ENCODE assay signal across 8 mouse cellular contexts in the genomic region with DNA sequence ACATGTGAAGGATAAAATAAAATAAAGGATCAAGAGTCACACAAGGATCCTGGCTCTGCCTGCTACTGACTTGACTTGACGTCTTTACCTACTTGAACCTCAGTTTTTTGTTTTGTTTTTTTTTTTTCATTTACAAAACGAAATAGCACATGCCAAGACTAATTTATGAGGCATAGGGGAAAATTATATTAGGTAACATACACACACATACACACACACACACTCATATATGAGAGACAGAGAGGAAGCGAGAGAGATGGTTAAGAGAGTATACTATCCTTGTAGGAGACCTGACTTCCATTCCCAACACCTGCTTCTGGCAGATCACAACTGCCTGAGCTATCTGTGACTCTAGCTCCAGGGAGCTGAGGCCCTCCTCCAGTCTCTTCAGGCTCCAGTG. TPM values are rescaled to one million over a fixed set of nuclear protein-coding genes. Genes with fewer than 3 reads are reported as not detected.
DNase-seq lines count a peak whose midpoint lies in the region; ATAC-seq lines count a peak whose summit lies in the region.

A gene (minus strand): TSS at position 101 of the 400 bp plus-strand sequence.

- no peak within 1 kb of the TSS for H3K4me3 ChIP-seq in kidney, embryonic 16.5 days (ENCODE audit: low read length)

- ATAC-seq in kidney, embryonic 16.5 days (ENCODE audit: low FRiP score, low TSS enrichment) = no peak
- no peak for ATAC-seq in inflammation-experienced regulatory T-cells, adult 6 months
- no peak for ATAC-seq in megakaryocyte-erythroid progenitor cell, adult 5-6 weeks (replicated peaks; ENCODE audit: low FRiP score, low TSS enrichment, poor library complexity, severe bottlenecking)
- ATAC-seq in frontal cortex, adult (ENCODE audit: low TSS enrichment) = no peak

- no peaks in the 10 kb centered on the region for H3K27me3 ChIP-seq in kidney, embryonic 16.5 days (ENCODE audit: insufficient read depth, low read length)

- no peak within 1 kb of the TSS for H3K9ac ChIP-seq in kidney, embryonic 16.5 days (replicated peaks; ENCODE audit: low read length)

- H3K4me1 ChIP-seq in kidney, embryonic 16.5 days (ENCODE audit: insufficient read depth, low read length) = peaks cover 24% of the 10 kb centered on the region

- DNase-seq in kidney, postnatal 25 days = no peak
- no peak for DNase-seq in adrenal gland, postnatal 14 days
- no peak for DNase-seq in gastrocnemius, postnatal 10 days
- no peak for DNase-seq in kidney, adult 8-10 months

- H3K4me2 ChIP-seq in kidney, embryonic 16.5 days (replicated peaks; ENCODE audit: low read depth, low read length) = no peak within 1 kb of the TSS

- no peaks in the 10 kb centered on the region for H3K9me3 ChIP-seq in kidney, embryonic 16.5 days (ENCODE audit: low read length)

- WGBS in kidney, embryonic 16.5 days = 77% methylated on average over 3 of the region's 3 CpGs

- H3K27ac ChIP-seq in kidney, embryonic 16.5 days (ENCODE audit: low read length) = no peak within 1 kb of the TSS

- H3K36me3 ChIP-seq in kidney, embryonic 16.5 days (ENCODE audit: insufficient read depth, low read length) = no peaks in the 10 kb centered on the region

RNA-seq across cellular contexts. Expression of the gene that starts here (rescaled TPM):
- polyA plus RNA-seq in kidney, embryonic 16.5 days (2015; fragmentation: Nextera tagmentation; extraction: Ambion mirVana) = 37.1 and 38.1 TPM in 2 replicates
- total RNA-seq in adrenal gland, postnatal 14 days (2021) = 193 and 200 TPM in 2 replicates
- total RNA-seq in gastrocnemius, postnatal 10 days (2021) = 100 to 1,000 TPM; 108 to 144 TPM
- polyA plus RNA-seq in inflammation-experienced regulatory T-cells, adult 6 months (2017; shearing (Covaris generic)) = 100 to 1,000 TPM in 2 of 3 experiments, 10 to 100 TPM in 1; 87.3 to 165 (median 153) TPM
- total RNA-seq in megakaryocyte-erythroid progenitor cell, adult 5-6 weeks (2014; fragmentation: Nextera tagmentation) = 101 and 139 TPM in 2 replicates
- total RNA-seq in megakaryocyte-erythroid progenitor cell, adult 5-6 weeks (2017) = 111 and 173 TPM in 2 replicates
